Mouse (Mus musculus) embryonic fibroblast, embryonic 13.5 days (primary cell): ENCODE results near the gene Gm20388. TPM values are rescaled to one million over a fixed set of nuclear protein-coding genes. Genes with fewer than 3 reads are reported as not detected.

Experiments used
- H3K27ac ChIP-seq: 2 replicates; pipeline ENCODE4 v1.5.1; 2012; ENCODE audit warnings: low read length, control low read depth, inconsistent platforms; ENCODE audit not compliant: insufficient read depth
- H3K4me1 ChIP-seq: 2 replicates; pipeline ENCODE4 v1.6.1; 2011; ENCODE audit warnings: low read length; ENCODE audit not compliant: control insufficient read depth, insufficient read depth
- H3K4me3 ChIP-seq: 2 replicates; pipeline ENCODE4 v1.5.1; 2011; ENCODE audit warnings: mild to moderate bottlenecking, control low read depth, low read length; ENCODE audit not compliant: insufficient read depth
- CTCF ChIP-seq: IDR thresholded peaks from 2 replicates; pipeline ENCODE4 v1.5.1; 2011; ENCODE audit warnings: mild to moderate bottlenecking, control low read depth, low read length, moderate library complexity, borderline replicate concordance; ENCODE audit not compliant: insufficient read depth
- POLR2A ChIP-seq: IDR thresholded peaks from 2 replicates; pipeline ENCODE4 v1.6.1; 2011; ENCODE audit warnings: low read depth, mild to moderate bottlenecking, control low read depth, low read length, moderate library complexity
- polyA plus RNA-seq: library from polyadenylated mRNA; stranded (reverse); fragments of >200 nt; gene quantifications from 2 replicates; pipeline ENCODE4 v1.2.4, GENCODE M21; 2011; ENCODE audit warnings: low read depth; ENCODE audit not compliant: missing spikeins, insufficient read length

Gene Gm20388
- polyA plus RNA-seq, 1 experiment, result 82.8 TPM

DNA sequence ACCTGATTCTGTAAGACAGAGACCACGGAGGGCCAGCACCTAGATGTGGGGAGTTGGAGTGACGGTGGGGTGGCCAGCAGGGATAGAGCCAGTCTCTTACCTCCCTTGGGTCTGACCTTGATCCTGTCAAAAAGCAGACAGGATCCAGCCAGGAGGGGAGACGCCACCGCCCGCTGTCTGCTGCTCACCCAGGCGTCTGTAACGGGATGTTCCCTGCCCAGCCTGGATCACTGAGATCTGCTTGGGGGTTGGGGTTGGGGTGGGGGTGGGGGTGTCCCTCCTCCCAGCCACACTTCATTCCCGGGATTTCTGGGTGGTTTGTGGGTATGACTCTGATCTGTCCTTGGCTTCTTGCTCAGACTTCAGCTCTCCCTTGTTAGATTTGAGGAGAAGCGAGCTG, 91.7 kb downstream of the Gm20388 start:
- Histone ChIP-seq H3K27ac (peak overlapping the region; percentile 84), H3K4me3 (no peak overlapping the region), H3K4me1 (peaks cover 9% of the 10 kb centered on the region; the same call in 1 of the 2 replicates)
- TF ChIP-seq POLR2A (no peak), CTCF (no peak)

DNA sequence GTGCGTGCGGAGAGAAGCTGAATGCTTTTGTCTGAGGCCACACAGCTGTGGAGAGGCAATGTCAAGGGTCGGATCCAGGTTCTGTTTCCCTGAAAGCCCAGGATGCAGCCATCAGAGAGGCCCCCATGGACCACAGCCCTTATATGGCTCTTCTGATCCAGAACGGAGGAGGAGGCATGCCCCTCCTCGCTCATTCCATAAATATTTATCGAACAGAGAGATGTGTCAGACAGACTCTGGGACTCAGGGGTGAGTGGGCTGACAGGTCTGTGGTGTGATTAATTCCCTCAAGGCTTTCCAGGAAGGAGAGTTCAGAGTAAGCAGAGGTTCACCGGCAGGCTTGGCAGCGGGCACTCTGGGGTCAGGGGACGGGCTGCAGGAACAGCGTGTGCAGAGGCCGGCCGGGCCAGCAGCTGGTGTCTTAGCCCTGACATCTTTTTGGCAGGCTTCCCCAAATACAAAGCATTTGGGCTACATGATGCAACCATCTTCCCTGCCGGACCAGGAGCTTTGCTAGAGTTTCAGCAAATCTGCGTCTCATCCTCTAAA, 93.6 kb downstream of the Gm20388 start:
- no peak for TF ChIP-seq CTCF
- TF ChIP-seq POLR2A, result no peak
- Histone ChIP-seq H3K4me1 (peaks cover 9% of the 10 kb centered on the region; the same call in 1 of the 2 replicates), H3K4me3 (no peak overlapping the region), H3K27ac (peak overlapping the region; percentile 84)

DNA sequence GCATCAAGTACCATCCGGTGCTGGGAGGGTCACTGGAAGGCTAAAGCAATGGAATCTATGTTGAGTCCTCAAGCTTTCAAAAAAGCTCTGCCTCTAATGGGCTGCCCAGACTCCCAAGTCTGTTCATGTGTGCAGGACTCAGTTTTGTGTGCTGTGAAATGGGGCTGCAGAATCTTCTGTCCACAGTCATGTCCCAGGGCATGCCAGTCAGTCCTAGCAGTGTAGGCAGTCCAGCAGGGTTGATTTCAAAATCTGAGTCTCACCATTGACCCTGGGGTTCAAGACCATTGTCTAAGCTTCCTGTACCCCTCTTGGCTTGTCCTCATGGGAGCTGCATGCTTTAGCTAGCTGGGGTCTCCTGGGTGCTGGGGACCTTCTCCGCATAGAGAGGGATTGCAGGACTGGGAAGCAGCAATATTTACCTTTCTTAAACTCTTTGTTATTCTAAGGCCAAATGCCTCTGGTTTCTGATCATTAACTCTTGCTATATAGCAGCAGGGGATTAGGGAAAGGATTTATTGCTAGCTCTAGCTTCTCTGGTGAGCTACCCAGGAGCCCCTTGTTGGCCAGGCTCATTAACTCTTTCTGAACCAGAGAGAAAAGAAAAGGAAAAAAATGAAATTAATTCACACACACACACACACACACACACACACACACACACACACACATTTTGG, 94.2 kb downstream of the Gm20388 start:
- peak overlapping the region; percentile 65 for H3K27ac ChIP-seq

DNA sequence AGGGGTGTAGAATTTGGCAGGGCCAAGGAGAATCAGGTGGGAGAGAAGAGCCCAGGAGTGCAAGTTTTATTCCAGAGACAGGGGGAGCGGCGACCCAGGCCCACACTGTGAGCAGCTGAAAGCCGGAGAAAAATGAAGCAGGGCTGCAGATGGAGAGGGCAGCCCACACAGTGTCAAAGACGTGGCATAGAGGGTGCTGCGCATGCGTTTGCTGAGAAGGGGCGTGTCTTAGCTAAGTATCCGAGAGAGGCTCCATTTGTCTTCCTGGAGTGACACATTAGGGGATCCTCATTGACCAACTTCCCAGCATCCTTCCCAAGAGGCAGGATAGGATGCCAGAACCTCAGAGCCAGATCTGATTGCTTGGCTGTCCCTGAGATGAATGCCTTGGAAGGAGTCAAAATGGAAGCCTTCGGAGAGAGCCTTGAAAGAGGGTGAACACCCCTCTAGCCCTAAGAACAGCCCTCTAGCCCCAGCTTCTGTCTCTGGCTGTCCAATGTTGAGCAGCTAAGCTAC, 96.1 kb downstream of the Gm20388 start:
- peaks cover 9% of the 10 kb centered on the region; the same call in 1 of the 2 replicates for H3K4me1 ChIP-seq
- TF ChIP-seq CTCF (no peak), POLR2A (no peak)
- H3K27ac ChIP-seq, result no peak overlapping the region
- H3K4me3 ChIP-seq, result no peak overlapping the region

More for the DNA sequence above, 94.2 kb downstream of the Gm20388 start:
- H3K4me1 ChIP-seq, result peaks cover 9% of the 10 kb centered on the region; the same call in 1 of the 2 replicates
- no peak overlapping the region for H3K4me3 ChIP-seq
- TF ChIP-seq POLR2A, result no peak
- TF ChIP-seq CTCF, result no peak

- no peak overlapping the region for H3K4me3 ChIP-seq
- no peak overlapping the region for H3K27ac ChIP-seq
- TF ChIP-seq POLR2A (no peak), CTCF (no peak)
- peaks cover 9% of the 10 kb centered on the region; the same call in 1 of the 2 replicates for H3K4me1 ChIP-seq
Observed at GRCm38 (mm10) chr8:120007178-120007577, 96.5 kb downstream of the Gm20388 start.

DNA sequence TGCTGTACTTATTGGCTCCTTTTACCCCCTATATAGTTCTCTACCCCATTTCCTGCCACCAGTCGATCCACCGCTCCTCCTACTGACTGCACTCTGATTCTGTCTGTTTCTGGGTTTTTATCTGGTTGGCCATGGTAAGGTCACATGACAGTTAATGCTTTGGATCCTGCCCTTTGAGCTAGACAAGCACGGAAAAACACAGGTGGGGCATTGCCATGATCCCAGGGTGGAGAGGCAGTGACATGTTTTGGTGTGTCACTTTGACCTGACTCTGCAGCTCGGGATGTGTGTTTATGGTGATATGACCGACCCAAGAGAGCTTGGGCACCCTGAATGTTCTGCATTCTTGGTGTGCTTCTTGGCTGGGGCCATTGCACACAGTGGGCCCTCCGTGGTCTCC, 98.6 kb downstream of the Gm20388 start:
- TF ChIP-seq POLR2A (no peak), CTCF (no peak)
- H3K4me3 ChIP-seq, result no peak overlapping the region
- peaks cover 5% of the 10 kb centered on the region for H3K4me1 ChIP-seq
- H3K27ac ChIP-seq, result no peak overlapping the region

DNA sequence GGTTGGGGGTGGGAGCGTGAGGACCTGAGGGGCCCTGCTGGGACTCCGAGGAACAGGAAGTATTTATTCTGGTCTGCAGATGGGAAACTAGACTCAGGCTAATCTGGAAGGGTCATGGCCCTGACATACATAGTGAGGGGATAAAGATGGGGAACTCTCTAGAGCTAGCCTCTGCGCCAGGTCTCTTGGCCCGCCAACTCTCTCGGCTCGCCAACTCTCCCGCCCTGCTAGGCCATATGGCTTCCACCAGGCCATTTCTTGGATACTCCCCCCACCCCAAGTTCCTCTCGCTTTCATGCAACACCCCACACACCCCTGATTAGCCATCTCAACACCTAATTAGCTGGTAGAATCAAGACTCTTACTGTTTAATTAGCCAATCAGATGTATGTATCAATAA, 101.8 kb downstream of the Gm20388 start:
- H3K4me1 ChIP-seq, result peaks cover 2% of the 10 kb centered on the region; the same call in 1 of the 2 replicates
- no peak overlapping the region for H3K27ac ChIP-seq
- no peak overlapping the region for H3K4me3 ChIP-seq
- TF ChIP-seq POLR2A (no peak), CTCF (no peak)

DNA sequence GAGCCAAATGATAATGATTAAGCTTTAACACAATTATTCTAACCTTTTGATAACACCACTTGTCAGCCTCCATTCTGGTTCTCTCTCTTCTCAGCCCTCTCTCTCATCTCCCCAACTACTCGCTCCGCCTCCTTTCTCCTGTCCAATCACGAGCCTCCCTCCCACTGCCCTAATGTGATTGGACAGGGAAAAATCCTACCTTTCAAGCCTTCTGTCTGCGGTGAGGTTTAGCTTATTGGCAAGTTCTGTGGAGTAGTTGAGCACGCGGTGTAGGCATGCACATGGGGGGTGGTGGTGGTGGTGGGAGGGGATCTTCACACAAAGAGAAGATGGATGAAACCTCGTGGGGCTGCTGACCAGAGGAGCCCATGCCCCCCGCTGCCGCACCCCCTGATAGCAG, 102.3 kb downstream of the Gm20388 start:
- H3K4me3 ChIP-seq, result no peak overlapping the region
- H3K4me1 ChIP-seq, result peaks cover 2% of the 10 kb centered on the region; the same call in 1 of the 2 replicates
- no peak for TF ChIP-seq POLR2A
- no peak for TF ChIP-seq CTCF
- no peak overlapping the region for H3K27ac ChIP-seq

GRCm38 (mm10) chr8:120014267-120015023, 103.8 kb downstream of the Gm20388 start:
- Histone ChIP-seq H3K27ac (0 out of 2 replicates have a peak overlapping the region, but pooled peaks have one; percentile 9), H3K4me3 (no peak overlapping the region), H3K4me1 (peaks cover 2% of the 10 kb centered on the region; the same call in 1 of the 2 replicates)
- TF ChIP-seq CTCF (no peak), POLR2A (no peak)
